Mouse (Mus musculus) CD8-positive naive resting alpha-beta T cell, adult 2 months (primary cell): ENCODE data around the gene Prkra.

Experiments used
- DNase-seq, 2 experiments: peaks; one replicate each; pipeline ENCODE4 v3.0.0; 2022; ENCODE audit warnings: low read depth in 2 of 2, low spot score in 2 of 2

Gene Prkra

GRCm38 (mm10) chr2:76585090-76585489 is 62.7 kb downstream of the Prkra start:
- DNase-seq = no peak
